Mouse (Mus musculus) stomach, postnatal 0 days (tissue): Measurements from ENCODE around the gene Rpn2.

ENCODE experiments used
- CTCF ChIP-seq: IDR thresholded peaks from 2 replicates; pipeline ENCODE4 v1.5.1; 2016; ENCODE audit warnings: antibody characterized with exemption, low read depth, mild to moderate bottlenecking, moderate library complexity
- EP300 ChIP-seq: optimal IDR thresholded peaks from 2 replicates; pipeline ENCODE3; 2016; ENCODE audit warnings: antibody characterized with exemption

- peak; percentile 13; the same call in 1 of the 2 replicates for TF ChIP-seq CTCF
- TF ChIP-seq EP300 = no peak
These were observed at the start of gene Rpn2 for GRCm38 (mm10) chr2:157278717-157279415.
